Mouse (Mus musculus): ENCODE data around the gene Spry2. TPM values are rescaled to one million over a fixed set of nuclear protein-coding genes. Genes with fewer than 3 reads are reported as not detected.
A peak's percentile ranks its signal among the peaks of the same experiment; 100 is the strongest.

Gene Spry2
- total and polyA plus RNA-seq, 3 experiments, result 0.21 TPM; not detected in 2

- Histone ChIP-seq H3K36me3 (replicated peaks in 1 of 2; ENCODE audit: control insufficient read depth in 1 of 2, insufficient read depth in 1 of 2, low read length in 1 of 2) (no peaks in the 10 kb centered on the region), H3K27ac (ENCODE audit: insufficient read depth, low read depth) (no peak overlapping the region), H3K9ac (ENCODE audit: insufficient read depth, low read depth) (no peak overlapping the region), H3K27me3 (replicated peaks) (no peaks in the 10 kb centered on the region), H3K79me2 (replicated peaks; ENCODE audit: control insufficient read depth, extremely low read depth, insufficient read depth, poor library complexity, severe bottlenecking) (no peaks in the 10 kb centered on the region), H3K4me1 (ENCODE audit: control insufficient read depth in 1 of 2, insufficient read depth in 2 of 2) (peaks cover 0 to 7% of the 10 kb centered on the region in 2 experiments; a peak in 1 of 4 replicates), H3K4me3 (replicated peaks in 1 of 3; ENCODE audit: low read depth in 2 of 3, low read length in 2 of 3, poor library complexity in 1 of 3) (no peak overlapping the region), H3K4me2 (ENCODE audit: insufficient read depth, low read depth, poor library complexity, severe bottlenecking) (no peak overlapping the region), H3K9me3 (replicated peaks; ENCODE audit: low read length) (peaks cover 26% of the 10 kb centered on the region)
- TF ChIP-seq TBP (conservative IDR thresholded peaks at IDR 0.05; ENCODE audit: low read depth, low read length) (no peak), EP300 (IDR thresholded peaks at IDR 0.05; ENCODE audit: low read length) (peak; percentile 53; the same call in 1 of the 2 replicates), MXI1 (IDR thresholded peaks at IDR 0.05; ENCODE audit: low read depth, low read length) (no peak), IRF4 (IDR thresholded peaks at IDR 0.05; ENCODE audit: low read depth, low read length) (peak; percentile 41; the same call in 1 of the 2 replicates), ETS1 (conservative IDR thresholded peaks at IDR 0.05; ENCODE audit: low read depth, low read length) (peak; percentile 52), JUND (conservative IDR thresholded peaks at IDR 0.05; ENCODE audit: low read depth, low read length) (peak; percentile 61), CHD2 (IDR thresholded peaks at IDR 0.05; ENCODE audit: low read length) (no peak), CTCF (conservative IDR thresholded peaks at IDR 0.05 in 1 of 2, IDR thresholded peaks at IDR 0.05 in 1 of 2; ENCODE audit: low read depth in 2 of 2, low read length in 2 of 2) (no peak), ZKSCAN1 (IDR thresholded peaks at IDR 0.05; ENCODE audit: borderline replicate concordance, low read depth, low read length) (no peak), MAX (IDR thresholded peaks at IDR 0.05; ENCODE audit: low read length) (no peak), NELFE (IDR thresholded peaks at IDR 0.05; ENCODE audit: low read depth, low read length) (no peak)
- dilution Hi-C loops (cut with MboI; ENCODE audit: extremely low pct_ligation_motif_present, extremely low pct_unique_long_range_greater_than_20kb, low sequenced_read_pairs) (no loop called here), in situ Hi-C loops (cut with MboI; ENCODE audit: low pct_ligation_motif_present, low pct_unique_long_range_greater_than_20kb, low sequenced_read_pairs) (no loop called here)
- peak; percentile 74 for DNase-seq (ENCODE audit: extremely low read depth)
Measured at GRCm38 (mm10) chr14:105922874-105923273, 26.3 kb upstream of the Spry2 start.

- Histone ChIP-seq H3K4me3 (replicated peaks in 1 of 3; ENCODE audit: low read depth in 2 of 3, low read length in 2 of 3, poor library complexity in 1 of 3) (no peak overlapping the region), H3K9ac (ENCODE audit: insufficient read depth, low read depth) (no peak overlapping the region), H3K9me3 (replicated peaks; ENCODE audit: low read length) (peaks cover 26% of the 10 kb centered on the region), H3K27me3 (replicated peaks) (no peaks in the 10 kb centered on the region), H3K36me3 (replicated peaks in 1 of 2; ENCODE audit: control insufficient read depth in 1 of 2, insufficient read depth in 1 of 2, low read length in 1 of 2) (no peaks in the 10 kb centered on the region), H3K4me1 (ENCODE audit: control insufficient read depth in 1 of 2, insufficient read depth in 2 of 2) (peaks cover 0 to 7% of the 10 kb centered on the region in 2 experiments; a peak in 1 of 4 replicates), H3K79me2 (replicated peaks; ENCODE audit: control insufficient read depth, extremely low read depth, insufficient read depth, poor library complexity, severe bottlenecking) (no peaks in the 10 kb centered on the region), H3K4me2 (ENCODE audit: insufficient read depth, low read depth, poor library complexity, severe bottlenecking) (no peak overlapping the region), H3K27ac (ENCODE audit: insufficient read depth, low read depth) (no peak overlapping the region)
- peak; percentile 21 for DNase-seq (ENCODE audit: extremely low read depth)
- in situ Hi-C loops (cut with MboI; ENCODE audit: low pct_ligation_motif_present, low pct_unique_long_range_greater_than_20kb, low sequenced_read_pairs), result no loop called here
- dilution Hi-C loops (cut with MboI; ENCODE audit: extremely low pct_ligation_motif_present, extremely low pct_unique_long_range_greater_than_20kb, low sequenced_read_pairs), result no loop called here
- no peak for TF ChIP-seq KAT2A (IDR thresholded peaks at IDR 0.05; ENCODE audit: insufficient replicate concordance, low read length)
- no peak for TF ChIP-seq ZMIZ1 (IDR thresholded peaks at IDR 0.05; ENCODE audit: low read depth, low read length)
- TF ChIP-seq RAD21 (IDR thresholded peaks at IDR 0.05; ENCODE audit: low read depth, low read length), result no peak
- TF ChIP-seq USF1 (IDR thresholded peaks at IDR 0.05; ENCODE audit: low read depth, low read length), result no peak
- TF ChIP-seq SIN3A (IDR thresholded peaks at IDR 0.05; ENCODE audit: low read length), result no peak
- no peak for TF ChIP-seq MXI1 (IDR thresholded peaks at IDR 0.05; ENCODE audit: low read depth, low read length)
- TF ChIP-seq CHD1 (IDR thresholded peaks at IDR 0.05; ENCODE audit: low read depth, low read length), result no peak
- TF ChIP-seq POLR2AphosphoS2 (IDR thresholded peaks at IDR 0.05; ENCODE audit: low read depth, low read length), result no peak
- TF ChIP-seq BHLHE40 (IDR thresholded peaks at IDR 0.05; ENCODE audit: low read depth, low read length), result no peak
- TF ChIP-seq JUND (conservative IDR thresholded peaks at IDR 0.05; ENCODE audit: low read depth, low read length), result no peak
- TF ChIP-seq JUN (IDR thresholded peaks at IDR 0.05; ENCODE audit: insufficient read depth, low read depth, low read length), result no peak
- TF ChIP-seq ELF1 (IDR thresholded peaks at IDR 0.05; ENCODE audit: low read depth, low read length), result no peak
- no peak for TF ChIP-seq SMC3 (IDR thresholded peaks at IDR 0.05; ENCODE audit: low read depth, low read length)
- no peak for TF ChIP-seq PAX5 (IDR thresholded peaks at IDR 0.05; ENCODE audit: low read length)
- no peak for TF ChIP-seq GABPA (IDR thresholded peaks at IDR 0.05; ENCODE audit: insufficient replicate concordance, low read depth, low read length)
- TF ChIP-seq RCOR1 (conservative IDR thresholded peaks at IDR 0.05; ENCODE audit: low read depth, low read length), result no peak
Measured at GRCm38 (mm10) chr14:105922427-105922826, 25.8 kb upstream of the Spry2 start.

Data from CH12.LX (cell line).